Mouse (Mus musculus): Measurements from ENCODE around the gene Olfr1335.
"Not testable (repeated sequence)": the region's sequence is repeated elsewhere in the genome, so short reads cannot be mapped to it uniquely, and the experiment has no call there.

The Olfr1335 gene

DNA sequence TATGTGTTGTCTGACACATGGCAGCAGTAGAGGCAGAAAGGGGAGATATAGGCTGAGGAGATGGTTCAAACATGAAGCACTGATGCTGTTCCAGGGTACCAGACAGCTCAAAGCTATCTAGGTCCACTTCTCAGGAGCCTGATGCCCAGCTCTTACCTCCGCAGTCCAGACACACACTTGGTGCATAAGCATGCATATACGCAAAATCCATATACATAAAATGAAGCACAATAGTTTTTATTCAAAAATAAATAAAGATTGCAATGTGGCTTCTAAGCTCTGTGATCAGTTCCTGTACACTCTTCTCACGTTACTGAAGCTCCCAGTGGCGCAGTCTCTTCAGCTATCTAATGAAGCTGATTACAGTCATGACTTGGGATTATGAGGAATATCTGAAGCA lies at the start of gene Olfr1335:
Gene Olfr1335, minus strand, starts transcription at position 101 of the 400 bp plus-strand sequence.
- no peak for DNase-seq (ENCODE audit: low spot score)

- no peak for DNase-seq (ENCODE audit: low spot score)
Measured at GRCm38 (mm10) chr4:118836179-118836578, 26.4 kb upstream of the Olfr1335 start, which contains the start of gene Olfr1333. Gene Olfr1333, minus strand, starts transcription at chr4:118836279.

GRCm38 (mm10) chr4:118818921-118819320 lies 9.2 kb upstream of the Olfr1335 start:
- no peak for DNase-seq (ENCODE audit: low spot score)

DNA sequence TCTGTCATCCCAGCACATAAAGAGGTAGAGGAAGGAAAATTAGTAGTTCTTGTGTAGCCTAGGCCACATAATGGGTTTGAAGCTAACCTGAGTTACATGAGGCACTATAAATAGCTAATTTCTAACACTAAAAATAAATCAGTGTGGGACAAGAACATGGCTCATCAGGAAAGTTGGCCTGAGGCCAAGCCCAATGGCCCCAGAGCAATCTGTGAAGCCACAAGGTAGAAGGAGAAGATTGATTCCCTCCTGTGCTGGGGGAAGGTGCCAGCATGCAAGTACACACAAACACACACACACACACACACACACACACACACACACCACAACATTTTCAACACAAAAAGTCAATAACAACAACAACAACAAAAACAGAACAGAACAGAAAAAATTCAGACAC lies 16.9 kb downstream of the Olfr1335 start:
- not testable (repeated sequence) for DNase-seq (ENCODE audit: low spot score)

GRCm38 (mm10) chr4:118782486-118782885 lies 27.3 kb downstream of the Olfr1335 start, which contains the start of gene Olfr1337:
Gene Olfr1337, minus strand, starts transcription at chr4:118782586.
- DNase-seq (ENCODE audit: low spot score): no peak

Data from urinary bladder, postnatal 14 days (tissue).